Mouse (Mus musculus): ENCODE results near the gene Sfi1.
"Not testable (repeated sequence)": the region's sequence is repeated elsewhere in the genome, so short reads cannot be mapped to it uniquely, and the experiment has no call there.

Gene Sfi1

GRCm38 (mm10) chr11:3173425-3174318, 19.6 kb downstream of the Sfi1 start:
- not testable (repeated sequence) for DNase-seq (ENCODE audit: low spot score)

DNA sequence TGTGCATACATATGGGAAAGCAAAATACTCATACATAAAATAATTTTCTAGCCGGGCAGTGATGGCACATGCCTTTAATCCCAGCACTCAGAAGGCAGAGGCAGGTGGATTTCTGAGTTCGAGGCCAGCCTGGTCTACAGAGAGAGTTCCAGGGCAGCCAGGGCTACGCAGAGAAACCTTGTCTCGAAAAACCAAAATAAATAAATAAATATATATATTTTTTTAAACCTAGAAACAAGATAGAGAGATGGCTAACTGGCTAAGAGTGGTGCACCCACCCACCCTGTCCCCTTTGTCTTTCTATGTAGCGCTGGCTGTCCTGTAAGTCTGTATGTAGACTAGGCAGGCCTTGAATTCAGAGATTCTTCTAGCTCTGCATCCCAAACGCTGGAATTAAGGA, 20.7 kb downstream of the Sfi1 start:
- not testable (repeated sequence) for DNase-seq (ENCODE audit: low spot score)

- DNase-seq (ENCODE audit: low spot score) = not testable (repeated sequence)
Observed at GRCm38 (mm10) chr11:3171931-3172330, 21.3 kb downstream of the Sfi1 start.

DNA sequence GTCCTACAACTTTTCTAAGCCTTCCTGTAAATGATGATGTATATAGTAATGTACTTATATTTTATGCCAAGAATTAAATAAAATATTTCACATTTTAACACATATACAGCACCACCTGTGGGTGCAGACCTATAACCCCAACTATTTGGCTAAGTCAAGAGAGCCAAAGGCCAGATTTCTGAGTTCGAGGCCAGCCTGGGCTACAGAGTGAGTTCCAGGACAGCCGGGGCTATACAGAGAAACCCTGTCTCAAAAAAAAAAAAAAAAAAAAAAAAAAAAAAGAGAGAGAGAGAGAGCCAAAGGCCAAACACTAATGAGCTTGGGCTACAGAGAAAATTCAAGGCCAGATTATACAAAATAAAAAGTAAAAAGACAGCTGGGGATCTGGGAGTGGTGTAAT, 24.2 kb downstream of the Sfi1 start:
- DNase-seq (ENCODE audit: low spot score) = not testable (repeated sequence)

DNA sequence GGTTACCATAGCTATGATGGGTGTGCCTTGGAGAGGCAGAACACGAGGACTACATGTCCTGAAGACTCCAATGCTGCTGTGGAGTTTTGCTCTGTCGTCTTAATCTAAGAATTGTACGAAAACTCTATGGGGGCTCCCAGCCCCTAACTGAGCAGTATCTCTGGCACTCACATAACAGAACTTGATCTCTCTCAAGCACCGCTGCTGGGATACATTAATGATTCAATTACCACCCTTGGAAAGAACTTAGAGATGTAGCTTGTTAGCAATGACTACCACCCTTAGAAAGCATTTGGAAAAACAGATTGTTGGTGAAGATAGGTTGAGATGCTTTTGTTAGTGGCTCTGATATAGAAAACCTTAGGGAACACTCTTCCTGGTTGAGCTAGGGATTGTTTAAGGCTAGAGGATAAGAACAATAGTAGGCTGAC, 25.7 kb downstream of the Sfi1 start:
- DNase-seq (ENCODE audit: low spot score) = not testable (repeated sequence)

GRCm38 (mm10) chr11:3167129-3167528, 26.1 kb downstream of the Sfi1 start:
- DNase-seq (ENCODE audit: low spot score) = not testable (repeated sequence)

DNA sequence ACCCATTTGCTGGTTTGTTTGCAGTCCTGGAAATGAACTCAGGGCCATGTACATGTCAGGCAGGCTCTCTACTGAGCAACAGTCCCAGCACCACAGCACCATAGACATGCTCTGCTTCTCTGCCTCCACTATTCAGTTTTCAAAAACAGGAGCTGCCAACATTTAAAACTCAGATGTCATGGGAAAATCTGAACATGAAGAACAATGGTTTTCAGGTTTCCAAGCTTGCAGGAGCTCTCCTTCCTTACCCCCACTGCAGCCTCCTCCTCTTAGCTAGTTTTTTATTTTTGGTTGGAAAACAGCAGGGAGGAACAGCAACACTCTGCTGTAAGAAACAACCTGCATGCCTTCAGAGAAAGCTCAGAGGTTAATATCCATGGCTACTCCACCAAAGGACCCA, 26.9 kb downstream of the Sfi1 start:
- DNase-seq (ENCODE audit: low spot score) = not testable (repeated sequence)

- not testable (repeated sequence) for DNase-seq (ENCODE audit: low spot score)
Observed at GRCm38 (mm10) chr11:3165210-3165782, 28.0 kb downstream of the Sfi1 start.

DNA sequence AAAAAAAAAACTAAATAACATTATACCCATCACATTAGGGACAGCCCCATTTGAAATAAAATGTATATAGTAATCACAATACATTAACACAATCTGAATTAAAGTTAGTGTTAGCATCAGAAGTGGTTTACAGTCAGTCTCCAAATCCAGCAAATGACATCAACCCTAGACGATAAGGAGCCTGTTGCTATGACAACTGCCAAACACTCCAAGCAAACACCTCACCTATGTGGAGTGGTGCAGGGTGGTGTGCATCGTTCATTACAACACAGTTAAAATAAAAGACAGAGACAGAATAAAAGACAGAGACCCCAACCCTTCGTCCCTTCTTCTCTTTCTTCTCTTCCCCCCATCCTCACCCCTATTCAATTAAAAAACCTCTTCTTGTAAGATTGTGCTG, 29.6 kb downstream of the Sfi1 start:
- DNase-seq (ENCODE audit: low spot score) = not testable (repeated sequence)

GRCm38 (mm10) chr11:3163122-3163521, 30.1 kb downstream of the Sfi1 start:
- DNase-seq (ENCODE audit: low spot score) = not testable (repeated sequence)

DNA sequence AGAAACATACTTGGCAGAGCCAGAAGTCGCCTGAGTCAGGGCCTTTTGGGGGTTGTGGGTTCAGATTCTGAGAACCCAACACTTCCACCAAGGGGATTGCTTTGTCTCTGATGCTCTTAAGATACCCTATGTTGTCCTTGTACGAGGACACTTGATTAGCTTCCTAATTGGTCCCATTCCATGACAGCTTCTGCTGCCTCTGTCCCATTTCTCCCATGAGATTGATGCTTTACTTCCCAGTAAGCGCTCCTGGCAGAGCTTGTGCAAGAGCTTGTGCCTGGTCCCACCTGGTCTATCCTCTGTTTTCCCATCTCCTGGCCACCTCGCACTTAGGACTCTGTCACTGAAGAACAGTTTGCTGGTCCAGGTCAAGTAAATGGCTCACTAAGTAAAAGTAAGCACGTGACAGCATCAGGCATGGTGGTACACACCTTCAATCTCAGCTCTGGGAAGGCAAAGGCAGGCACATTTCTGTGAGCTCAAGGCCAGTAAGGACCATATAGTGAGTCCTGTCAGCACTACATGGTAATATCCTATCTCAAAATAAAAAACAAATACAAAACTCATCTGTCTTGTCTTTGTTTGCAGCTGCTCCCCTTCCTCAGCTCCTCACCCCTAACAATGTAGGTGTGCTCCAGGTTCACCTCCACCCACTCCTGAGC, 30.9 kb downstream of the Sfi1 start:
- not testable (repeated sequence) for DNase-seq (ENCODE audit: low spot score)

DNA sequence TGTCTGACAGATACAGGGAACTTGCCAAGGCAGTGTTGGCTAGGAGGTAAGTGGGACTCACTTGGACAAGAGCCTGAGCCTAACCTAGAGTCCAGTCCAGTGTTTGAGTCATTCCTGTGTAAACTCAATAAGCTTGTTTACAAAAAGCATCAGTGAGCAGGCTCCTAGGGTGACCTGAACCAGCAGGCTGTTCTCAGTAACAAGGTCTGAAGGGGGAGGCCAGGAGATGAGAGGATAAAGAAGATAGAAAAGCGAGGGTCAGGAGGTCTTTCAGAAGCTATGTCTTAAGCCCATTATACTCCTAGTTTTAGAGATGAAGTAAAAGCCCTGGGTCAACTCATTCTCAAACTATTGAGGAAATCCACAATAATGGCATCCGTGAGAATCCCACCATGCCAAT, 31.9 kb downstream of the Sfi1 start:
- not testable (repeated sequence) for DNase-seq (ENCODE audit: low spot score)

DNA sequence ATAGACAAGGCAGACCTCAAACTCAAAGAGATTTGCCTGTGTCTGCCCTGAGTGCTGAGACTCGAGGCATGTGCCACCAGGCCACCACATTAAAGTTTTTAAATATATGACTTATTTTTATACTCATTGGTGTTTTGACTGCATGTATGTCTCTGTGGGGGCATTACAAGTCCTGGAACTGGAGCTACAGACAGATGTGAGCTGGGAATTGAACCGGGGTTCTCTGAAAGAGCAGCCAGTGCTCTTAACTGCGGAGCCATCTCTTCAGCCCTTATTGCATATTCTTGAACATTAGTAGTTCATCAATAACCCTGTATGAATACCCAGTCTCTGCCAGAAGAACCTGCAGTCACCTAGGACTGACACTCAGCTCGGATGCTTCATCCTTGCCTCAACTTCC, 34.5 kb downstream of the Sfi1 start:
- not testable (repeated sequence) for DNase-seq (ENCODE audit: low spot score)

GRCm38 (mm10) chr11:3157996-3158395, 35.3 kb downstream of the Sfi1 start:
- not testable (repeated sequence) for DNase-seq (ENCODE audit: low spot score)

- not testable (repeated sequence) for DNase-seq (ENCODE audit: low spot score)
Observed at GRCm38 (mm10) chr11:3156991-3157390, 36.3 kb downstream of the Sfi1 start.

DNA sequence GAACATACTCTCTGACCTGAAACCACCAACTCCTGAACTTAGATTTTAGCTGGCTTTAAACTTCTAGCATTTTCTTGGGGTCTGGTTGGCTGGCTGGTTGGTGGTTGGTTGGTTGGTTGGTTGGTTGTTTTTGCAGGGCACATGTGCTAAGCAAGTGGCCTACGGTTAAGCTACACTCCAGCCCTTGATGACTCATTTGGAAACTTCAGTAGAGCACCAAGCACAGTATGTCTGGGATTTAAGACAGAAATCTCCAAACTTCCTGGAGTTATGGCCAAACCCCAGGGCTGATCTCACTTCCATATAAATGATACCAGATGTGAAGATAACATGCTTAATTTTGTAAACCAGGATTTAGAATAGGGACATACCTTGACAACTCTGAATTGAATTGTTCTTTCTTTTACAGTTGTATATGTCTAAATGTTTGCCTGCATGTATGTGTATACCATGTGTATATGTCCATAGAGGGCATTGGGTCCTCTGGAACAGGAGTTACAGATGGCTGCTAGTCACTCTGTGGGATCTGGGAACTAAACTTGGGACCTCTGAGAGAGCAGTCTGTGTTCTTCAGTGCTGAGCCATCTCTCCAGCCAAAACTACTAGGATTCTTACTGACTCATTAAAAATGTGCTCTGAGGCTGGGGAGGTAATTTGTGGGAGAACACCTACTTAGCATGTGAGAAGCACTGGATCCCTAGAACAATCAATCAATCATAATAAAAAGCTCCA, 39.4 kb downstream of the Sfi1 start:
- DNase-seq (ENCODE audit: low spot score) = not testable (repeated sequence)

DNA sequence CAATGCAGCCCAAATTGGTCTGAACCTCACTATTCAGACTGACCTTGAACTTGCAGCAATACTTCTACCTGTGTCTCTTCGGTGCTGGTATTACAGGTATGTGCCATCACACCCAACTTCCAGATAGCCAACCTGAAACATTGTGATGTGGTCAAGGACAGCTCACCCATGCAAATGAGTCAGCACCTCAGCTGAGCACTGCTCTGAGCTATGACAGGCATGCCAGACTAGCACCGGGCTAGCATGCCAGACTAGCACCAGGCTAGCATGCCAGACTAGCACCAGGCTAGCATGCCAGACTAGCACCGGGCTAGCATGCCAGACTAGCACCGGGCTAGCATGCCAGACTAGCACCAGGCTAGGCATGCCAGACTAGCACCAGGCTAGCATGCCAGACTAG, 41.9 kb downstream of the Sfi1 start:
- not testable (repeated sequence) for DNase-seq (ENCODE audit: low spot score)

DNA sequence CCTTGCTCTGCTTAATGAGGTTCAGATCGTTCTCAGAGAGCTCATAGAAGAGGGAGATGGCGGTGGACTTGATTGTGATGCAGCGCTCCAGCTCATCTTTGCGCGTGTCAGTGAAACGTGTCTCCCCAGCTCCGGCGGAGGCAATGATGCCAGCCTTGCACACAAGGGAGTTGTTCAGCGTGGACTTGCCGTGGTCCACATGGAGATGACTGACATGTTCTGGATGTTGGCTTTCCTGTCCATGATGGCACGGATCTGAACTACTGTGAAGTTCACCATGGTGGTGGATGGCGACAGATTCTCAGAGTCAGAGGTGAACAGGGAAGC, 42.6 kb downstream of the Sfi1 start:
- not testable (repeated sequence) for DNase-seq (ENCODE audit: low spot score)

- DNase-seq (ENCODE audit: low spot score) = not testable (repeated sequence)
Observed at GRCm38 (mm10) chr11:3150003-3150676, 43.1 kb downstream of the Sfi1 start.

DNA sequence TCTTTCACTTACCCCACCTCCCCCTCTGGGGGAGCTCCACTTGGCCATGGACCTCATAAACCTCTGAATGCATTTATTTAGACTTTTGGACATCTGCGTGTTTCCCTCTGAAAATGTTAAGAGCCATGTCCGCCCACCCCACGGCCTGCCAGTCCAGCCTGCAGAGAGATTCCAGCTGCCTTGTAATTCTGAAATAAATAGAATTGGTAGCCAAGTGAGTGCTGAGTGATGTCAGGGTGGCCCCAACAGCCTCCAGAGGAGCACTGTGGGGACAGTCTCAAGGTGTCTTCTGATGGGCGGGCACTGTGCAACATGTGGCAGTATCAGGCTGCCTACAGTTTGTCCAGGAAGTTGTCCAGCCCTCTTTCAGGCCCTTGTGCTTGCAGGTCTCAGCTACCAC, 43.8 kb downstream of the Sfi1 start:
- not testable (repeated sequence) for DNase-seq (ENCODE audit: low spot score)

- not testable (repeated sequence) for DNase-seq (ENCODE audit: low spot score)
Observed at GRCm38 (mm10) chr11:3146806-3147205, 46.5 kb downstream of the Sfi1 start.
